Mouse (Mus musculus) heart, adult 2 months (tissue): ENCODE measurements at regions not wholly inside any gene's neighbourhood (a gene's known extent, or its start where the extent isn't known, plus 50 kb on each side); places are given as distances from the start of the nearest gene placed in this dataset.

Experiments used
- DNase-seq, 2 experiments: peaks; one replicate each; pipeline ENCODE4 v3.0.0; 2021
- H3K27ac ChIP-seq: fragments of 200-600 bp; 2 replicates; pipeline ENCODE4 v1.8.1; 2022
- H3K27me3 ChIP-seq: fragments of 200-500 bp; 2 replicates; pipeline ENCODE4 v1.6.1; 2012; ENCODE audit warnings: mild to moderate bottlenecking, low read length, inconsistent platforms, mixed read lengths; ENCODE audit not compliant: control insufficient read depth, insufficient read depth
- H3K36me3 ChIP-seq: fragments of 200-500 bp; 2 replicates; pipeline ENCODE4 v1.6.1; 2012; ENCODE audit warnings: low read length, inconsistent platforms; ENCODE audit not compliant: control insufficient read depth, insufficient read depth
- H3K4me1 ChIP-seq: fragments of 200-500 bp; 2 replicates; pipeline ENCODE4 v1.6.1; 2011; ENCODE audit warnings: low read length; ENCODE audit not compliant: control insufficient read depth, insufficient read depth
- H3K4me3 ChIP-seq: fragments of 200-600 bp; 2 replicates; pipeline ENCODE4 v1.8.1; 2022
- H3K79me2 ChIP-seq: fragments of 200-500 bp; replicated peaks from 2 replicates; pipeline ENCODE4 v1.6.1; 2012; ENCODE audit warnings: mild to moderate bottlenecking, inconsistent platforms, low read length, moderate library complexity, mixed read lengths; ENCODE audit not compliant: control insufficient read depth, insufficient read depth
- H3K9ac ChIP-seq: fragments of 200-500 bp; 2 replicates; pipeline ENCODE4 v1.6.1; 2012; ENCODE audit warnings: low read depth, mild to moderate bottlenecking, control low read depth, inconsistent platforms, low read length, mixed read lengths
- CTCF ChIP-seq: fragments of 200-600 bp; IDR thresholded peaks from 2 replicates; pipeline ENCODE4 v1.8.1; 2022; ENCODE audit warnings: antibody characterized with exemption, mild to moderate bottlenecking, moderate library complexity
- EP300 ChIP-seq: fragments of 200-500 bp; IDR thresholded peaks from 2 replicates; pipeline ENCODE4 v1.6.1; 2011; ENCODE audit warnings: low read depth, low read length, control low read depth; ENCODE audit not compliant: insufficient read depth
- POLR2A ChIP-seq: fragments of 200-500 bp; IDR thresholded peaks from 2 replicates; pipeline ENCODE4 v1.6.1; 2011; ENCODE audit warnings: mild to moderate bottlenecking, low read depth, low read length, control low read depth; ENCODE audit not compliant: insufficient read depth
- WGBS: fragments of 180-500 bp; shearing (Covaris S2); methylation state at CpG from one replicate; pipeline ENCODE4 v1.1.7; 2018; 5-methylcytosine and 5-hydroxymethylcytosine counted together
- intact Hi-C: fragments of 180-260 bp; cut with DNase I; formaldehyde crosslinking; loops from one replicate; pipeline ENCODE4 v1.15.1; 2025

DNA sequence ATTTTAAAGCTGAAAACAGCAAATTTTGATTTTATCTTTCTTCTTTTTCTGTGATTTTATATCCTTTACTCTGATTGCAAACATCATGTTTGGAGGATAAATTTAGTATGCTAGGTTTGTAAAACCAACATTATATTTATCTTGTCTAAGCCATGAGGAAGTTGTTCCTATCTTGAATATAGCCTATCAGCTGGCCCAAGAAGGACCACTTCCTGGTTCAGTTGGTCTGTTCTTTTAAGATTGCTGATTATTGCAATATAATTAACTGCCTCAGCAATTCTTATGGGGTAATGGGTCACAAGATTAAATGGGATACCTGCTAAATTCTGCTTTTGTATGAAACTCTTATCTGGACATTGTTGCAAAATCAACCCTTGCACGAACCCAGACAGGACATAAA lies 165.5 kb downstream of the Rfx6 start:
- H3K4me1 ChIP-seq: no peaks in the 10 kb centered on the region
- TF ChIP-seq EP300: no peak
- TF ChIP-seq CTCF: no peak
- TF ChIP-seq POLR2A: no peak
- DNase-seq: no peak
- no peak overlapping the region for H3K4me3 ChIP-seq
- intact Hi-C loops: no loop called here
- H3K27me3 ChIP-seq: no peaks in the 10 kb centered on the region
- WGBS: 38% methylated on average over 1 of the region's 1 CpGs
- H3K79me2 ChIP-seq: no peaks in the 10 kb centered on the region
- no peak overlapping the region for H3K9ac ChIP-seq
- H3K27ac ChIP-seq: no peak overlapping the region
- H3K36me3 ChIP-seq: no peaks in the 10 kb centered on the region

GRCm38 (mm10) chr10:51846287-51846686 lies 168.7 kb downstream of the Rfx6 start:
- Histone ChIP-seq H3K27ac (no peak overlapping the region), H3K27me3 (no peaks in the 10 kb centered on the region), H3K79me2 (no peaks in the 10 kb centered on the region), H3K9ac (no peak overlapping the region), H3K36me3 (no peaks in the 10 kb centered on the region), H3K4me3 (no peak overlapping the region), H3K4me1 (no peaks in the 10 kb centered on the region)
- intact Hi-C loops: no loop called here
- TF ChIP-seq POLR2A (no peak), EP300 (no peak), CTCF (no peak)
- 82% methylated on average over 4 of the region's 4 CpGs for WGBS
- DNase-seq: no peak

- no peaks in the 10 kb centered on the region for H3K4me1 ChIP-seq
- H3K9ac ChIP-seq: no peak overlapping the region
- H3K79me2 ChIP-seq: no peaks in the 10 kb centered on the region
- H3K36me3 ChIP-seq: no peaks in the 10 kb centered on the region
- H3K27me3 ChIP-seq: no peaks in the 10 kb centered on the region
- no peak overlapping the region for H3K27ac ChIP-seq
- DNase-seq: no peak
- TF ChIP-seq CTCF: no peak
- TF ChIP-seq EP300: no peak
- no peak for TF ChIP-seq POLR2A
- H3K4me3 ChIP-seq: no peak overlapping the region
- 54% methylated on average over 3 of the region's 3 CpGs for whole genome bisulfite sequencing
- intact Hi-C loops: no loop called here
Measured at GRCm38 (mm10) chr10:51869409-51869808, 152.9 kb upstream of the Vgll2 start.

DNA sequence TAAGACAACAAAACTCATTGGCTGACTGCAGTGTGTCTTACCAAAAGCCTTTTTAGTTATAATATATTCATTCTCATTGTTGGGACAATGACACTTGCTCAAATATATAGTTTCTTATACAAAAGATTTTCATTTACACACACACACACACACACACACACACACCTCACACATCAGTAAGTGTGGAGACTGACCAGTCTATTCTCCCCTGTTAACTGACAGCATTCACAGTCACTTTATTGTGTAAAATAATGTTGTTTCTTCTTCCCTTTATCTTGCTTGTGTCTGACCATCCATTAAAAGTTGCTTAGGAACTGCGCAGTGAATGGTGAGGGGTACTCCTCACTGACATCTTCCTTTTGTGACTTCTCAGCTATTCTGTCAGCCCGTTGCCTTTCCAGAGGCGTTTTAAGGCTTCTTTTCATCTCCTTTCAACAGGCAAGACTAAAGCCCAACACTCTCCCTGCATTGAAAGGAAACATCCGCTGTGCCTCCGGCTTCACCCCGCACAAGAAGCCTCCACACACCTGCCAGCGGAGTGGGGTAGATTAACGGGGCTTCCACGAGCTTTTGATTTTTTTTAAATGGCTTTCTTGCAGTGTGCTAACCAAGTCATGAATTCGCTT lies 111.1 kb upstream of the Vgll2 start:
- Histone ChIP-seq H3K79me2 (no peaks in the 10 kb centered on the region), H3K27ac (no peak overlapping the region), H3K27me3 (no peaks in the 10 kb centered on the region), H3K4me3 (no peak overlapping the region), H3K4me1 (no peaks in the 10 kb centered on the region), H3K36me3 (no peaks in the 10 kb centered on the region), H3K9ac (no peak overlapping the region)
- intact Hi-C loops: no loop called here
- 55% methylated on average over 10 of the region's 10 CpGs for WGBS
- DNase-seq: no peak
- no peak for TF ChIP-seq CTCF

DNA sequence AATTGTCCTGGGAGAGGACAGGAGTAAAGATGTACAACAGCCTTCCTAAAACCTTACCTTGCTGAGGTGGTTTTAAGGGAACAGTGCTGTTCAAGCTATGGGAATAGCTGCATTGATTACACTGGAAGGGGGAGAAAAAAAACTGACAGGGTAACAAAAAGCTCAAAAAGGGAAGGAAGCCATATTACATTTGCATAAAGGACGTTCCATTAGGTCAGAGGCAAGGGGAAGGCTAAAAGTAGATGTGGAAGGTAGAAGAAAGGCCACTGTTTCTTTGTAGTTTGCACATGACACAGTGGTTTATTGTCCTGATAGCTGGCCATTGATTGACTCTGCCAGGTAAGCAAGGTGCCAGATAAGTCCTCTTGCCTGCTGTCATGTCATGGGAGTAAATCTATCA lies 110.2 kb upstream of the Vgll2 start:
- Histone ChIP-seq H3K36me3 (no peaks in the 10 kb centered on the region), H3K27ac (no peak overlapping the region), H3K4me1 (no peaks in the 10 kb centered on the region), H3K79me2 (no peaks in the 10 kb centered on the region), H3K9ac (no peak overlapping the region), H3K4me3 (no peak overlapping the region), H3K27me3 (no peaks in the 10 kb centered on the region)
- intact Hi-C loops: no loop called here
- TF ChIP-seq POLR2A: no peak
- TF ChIP-seq EP300: no peak
- TF ChIP-seq CTCF: no peak
- WGBS: 39% methylated on average over 1 of the region's 1 CpGs
- DNase-seq: no peak

- Histone ChIP-seq H3K36me3 (no peaks in the 10 kb centered on the region), H3K79me2 (no peaks in the 10 kb centered on the region), H3K27ac (no peak overlapping the region), H3K4me1 (no peaks in the 10 kb centered on the region), H3K9ac (no peak overlapping the region), H3K27me3 (no peaks in the 10 kb centered on the region), H3K4me3 (no peak overlapping the region)
- TF ChIP-seq CTCF: no peak
- no peak for DNase-seq
- 78% methylated on average over 2 of the region's 2 CpGs for WGBS
- intact Hi-C loops: no loop called here
Measured at GRCm38 (mm10) chr10:51926644-51927043, 95.7 kb upstream of the Vgll2 start.
